Mouse (Mus musculus): Measurements from ENCODE around the gene Mroh7.

DNA sequence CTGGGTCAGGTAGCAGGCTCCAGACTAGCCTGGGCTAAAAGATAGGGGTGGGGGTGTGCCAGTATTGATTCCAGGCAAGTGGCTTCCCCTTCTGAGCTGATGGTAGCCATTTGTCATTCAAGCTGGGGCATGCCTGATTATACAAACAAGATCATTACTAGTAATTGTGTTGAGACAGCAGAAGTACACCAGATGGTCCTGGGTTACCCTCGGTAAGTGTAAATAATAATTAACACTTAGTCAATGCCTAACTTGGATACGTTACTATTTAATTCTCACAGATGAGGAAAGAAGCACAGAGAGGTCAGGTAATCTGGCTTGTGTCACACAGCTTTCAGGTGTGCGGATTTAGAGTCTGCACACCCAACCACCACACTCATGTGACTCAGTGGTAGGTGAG is 7.2 kb upstream of the Mroh7 start:
- TF ChIP-seq POLR2A (IDR thresholded peaks at IDR 0.05; ENCODE audit: insufficient read depth, low read depth, low read length), result no peak
- no peak for TF ChIP-seq CTCF (IDR thresholded peaks at IDR 0.05)
